Mouse (Mus musculus) midbrain, embryonic 10.5 days (tissue): Measurements from ENCODE around the gene Capn1. TPM values are rescaled to one million over a fixed set of nuclear protein-coding genes. Genes with fewer than 3 reads are reported as not detected.
A peak's percentile ranks its signal among the peaks of the same experiment; 100 is the strongest.

Source experiments
- DNase-seq: peaks from one replicate; pipeline ENCODE4 v3.0.0-alpha.2; 2017; ENCODE audit warnings: low spot score
- H3K27ac ChIP-seq: fragments of 300-500 bp; sonication (generic); replicated peaks from 2 replicates; pipeline ENCODE4 v1.5.1; 2016; ENCODE audit warnings: mild to moderate bottlenecking
- H3K27me3 ChIP-seq: fragments of 300-500 bp; sonication (generic); 2 replicates; pipeline ENCODE4 v1.6.1; 2016; ENCODE audit warnings: low read depth, mild to moderate bottlenecking; ENCODE audit not compliant: poor library complexity, severe bottlenecking
- H3K36me3 ChIP-seq: fragments of 300-500 bp; sonication (generic); 2 replicates; pipeline ENCODE4 v1.6.1; 2016; ENCODE audit warnings: mild to moderate bottlenecking, moderate library complexity
- H3K4me1 ChIP-seq: fragments of 300-500 bp; sonication (generic); 2 replicates; pipeline ENCODE4 v1.6.1; 2016
- H3K4me3 ChIP-seq: fragments of 300-500 bp; sonication (generic); 2 replicates; pipeline ENCODE4 v1.5.1; 2016; ENCODE audit warnings: mild to moderate bottlenecking, moderate library complexity
- H3K9me3 ChIP-seq: fragments of 300-500 bp; sonication (generic); replicated peaks from 2 replicates; pipeline ENCODE4 v1.6.1; 2016; ENCODE audit warnings: mild to moderate bottlenecking
- WGBS: fragments of 180-500 bp; shearing (Covaris S2); methylation state at CpG from one replicate; pipeline ENCODE4 v1.1.7; 2016; 5-methylcytosine and 5-hydroxymethylcytosine counted together
- polyA plus RNA-seq: library from polyadenylated mRNA; unstranded; fragments of >200 nt; fragmentation: Nextera tagmentation; extraction: Ambion mirVana; gene quantifications from 2 replicates; pipeline ENCODE4 v1.2.1, GENCODE M21; 2016

Capn1 gene
- 4.1 and 4.3 TPM in 2 replicates for polyA plus RNA-seq

DNA sequence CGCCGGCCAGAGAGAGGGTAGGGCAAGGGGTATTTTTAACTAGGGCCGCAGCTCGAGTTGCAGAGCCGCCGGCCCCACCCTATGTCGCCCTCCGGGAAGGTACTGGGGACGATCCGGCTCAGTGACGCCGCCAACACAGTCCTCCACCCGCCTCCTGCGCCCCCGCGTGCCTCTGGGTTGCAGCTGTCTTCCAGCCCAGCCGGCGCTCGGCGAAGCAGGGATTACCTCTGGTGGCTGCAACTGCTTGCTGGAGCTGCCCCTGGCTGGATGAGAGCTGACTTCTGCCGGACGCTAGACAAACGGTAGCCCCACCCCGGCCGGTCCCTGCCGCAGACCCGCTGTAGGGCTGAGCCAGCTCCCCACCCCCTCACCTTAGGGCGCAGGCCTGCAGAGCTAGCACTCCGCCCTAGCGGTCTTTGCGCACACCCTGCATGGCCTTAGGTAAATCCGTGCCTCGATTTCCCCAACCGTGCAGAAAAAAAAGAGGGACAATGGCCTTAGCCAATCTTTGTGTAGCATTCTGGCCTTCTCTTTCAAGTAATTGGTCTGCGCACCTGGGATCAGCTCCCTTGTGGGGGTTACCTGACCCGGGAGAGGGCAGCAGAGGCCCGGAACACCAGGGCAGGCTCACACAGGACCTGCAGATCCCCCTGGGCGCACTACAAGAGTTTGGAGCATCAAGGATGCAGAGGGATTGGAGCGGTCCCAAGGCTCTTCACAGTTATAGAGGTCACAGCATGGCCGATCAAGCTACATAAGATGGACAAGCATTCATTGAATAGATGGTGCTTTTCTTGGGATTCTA lies at the start of gene Capn1:
Gene Capn1, minus strand, starts transcription at position 387 of the 805 bp plus-strand sequence.
- Histone ChIP-seq H3K27ac (peak within 1 kb of the TSS; percentile 77), H3K36me3 (no peaks in the 10 kb centered on the region), H3K4me3 (peak within 1 kb of the TSS; percentile 64), H3K27me3 (peaks cover 52% of the 10 kb centered on the region), H3K4me1 (peaks cover 22% of the 10 kb centered on the region), H3K9me3 (no peaks in the 10 kb centered on the region)
- WGBS = 2% methylated on average over 40 of the region's 40 CpGs
- peak; percentile 81 for DNase-seq

DNA sequence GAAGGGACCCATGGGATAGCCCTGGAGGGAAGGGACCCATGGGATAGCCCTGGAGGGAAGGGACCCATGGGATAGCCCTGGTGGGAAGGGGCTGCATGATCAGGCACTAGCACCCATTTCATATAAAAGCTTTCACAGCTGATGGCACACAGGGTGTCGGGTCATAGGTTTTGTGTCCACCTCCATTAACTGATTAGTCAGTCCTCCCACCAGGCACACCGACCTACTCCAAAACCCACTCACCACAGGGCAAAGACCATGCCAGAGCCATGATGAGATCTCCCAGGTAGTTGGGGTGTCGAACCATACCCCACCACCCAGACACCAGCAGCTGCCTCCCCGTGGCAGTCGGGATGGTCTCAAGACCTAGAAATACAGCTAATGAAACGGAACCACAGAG lies 47.4 kb upstream of the Capn1 start:
- WGBS = 93% methylated on average over 6 of the region's 6 CpGs
- Histone ChIP-seq H3K27me3 (no peaks in the 10 kb centered on the region), H3K4me1 (peaks cover 60% of the 10 kb centered on the region), H3K36me3 (peaks cover 33% of the 10 kb centered on the region), H3K27ac (no peak overlapping the region), H3K9me3 (no peaks in the 10 kb centered on the region), H3K4me3 (peak overlapping the region; percentile 83; the same call in 1 of the 2 replicates)
- DNase-seq = no peak

DNA sequence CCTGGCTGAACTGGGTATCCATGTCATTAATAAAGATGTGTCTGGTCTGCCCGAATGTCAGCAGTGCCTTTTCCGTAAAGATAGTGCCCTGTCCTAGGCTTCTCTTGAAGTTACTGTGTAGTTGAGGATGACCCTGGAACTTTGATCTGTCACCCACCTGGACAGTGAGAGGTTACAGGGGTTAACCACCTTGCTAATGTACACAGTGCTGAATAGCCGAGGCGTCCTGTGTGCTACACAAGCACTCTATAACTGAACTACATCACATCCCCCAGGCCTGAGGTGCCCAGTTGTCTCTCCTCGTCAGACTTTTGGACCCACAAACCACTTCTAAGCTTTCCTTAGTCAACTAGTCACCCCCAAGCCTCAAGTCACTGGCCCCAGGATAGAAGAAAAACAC lies 46.7 kb upstream of the Capn1 start:
- WGBS = 80% methylated on average over 5 of the region's 5 CpGs
- DNase-seq = no peak

DNA sequence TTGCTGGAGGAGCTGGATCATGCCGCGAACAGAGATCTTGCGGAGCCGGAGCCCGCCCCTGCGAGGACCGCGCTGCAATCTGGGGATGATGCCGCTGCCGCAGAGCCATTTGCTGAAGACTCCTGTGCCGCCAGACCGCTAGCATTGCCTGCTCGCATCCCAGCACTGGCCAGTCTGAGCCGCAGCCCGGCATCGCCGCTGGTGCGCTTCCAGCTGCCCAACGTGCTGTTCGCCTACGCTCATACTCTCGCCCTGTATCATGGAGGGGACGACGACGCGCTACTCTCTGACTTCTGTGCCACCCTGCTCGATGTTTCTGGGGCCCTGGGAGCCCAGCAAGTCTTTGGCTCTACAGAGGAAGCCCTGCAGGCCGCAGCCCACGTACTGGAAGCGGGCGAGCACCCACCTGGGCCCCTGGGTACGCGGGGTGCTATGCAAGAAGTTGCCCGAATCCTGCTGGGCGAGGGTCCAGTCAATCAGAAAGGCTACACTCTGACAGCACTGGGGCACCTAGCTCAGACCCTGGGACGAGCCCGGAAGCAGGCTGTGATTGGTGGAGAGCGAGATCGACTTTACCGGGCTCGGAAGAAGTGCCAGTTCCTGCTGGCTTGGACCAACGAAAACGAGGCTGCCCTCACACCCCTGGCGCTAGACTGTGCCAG lies 46.1 kb upstream of the Capn1 start:
- Histone ChIP-seq H3K27me3 (no peaks in the 10 kb centered on the region), H3K4me1 (peaks cover 49% of the 10 kb centered on the region), H3K27ac (peak overlapping the region; percentile 92), H3K36me3 (peaks cover 33% of the 10 kb centered on the region), H3K4me3 (peak overlapping the region; percentile 83), H3K9me3 (no peaks in the 10 kb centered on the region)
- WGBS = 3% methylated on average over 44 of the region's 44 CpGs
- peak; percentile 47 for DNase-seq

More for the DNA sequence above, 46.7 kb upstream of the Capn1 start:
- Histone ChIP-seq H3K4me1 (peaks cover 53% of the 10 kb centered on the region), H3K9me3 (no peaks in the 10 kb centered on the region), H3K27ac (peak overlapping the region; percentile 92), H3K36me3 (peaks cover 33% of the 10 kb centered on the region), H3K4me3 (peak overlapping the region; percentile 83), H3K27me3 (no peaks in the 10 kb centered on the region)

DNA sequence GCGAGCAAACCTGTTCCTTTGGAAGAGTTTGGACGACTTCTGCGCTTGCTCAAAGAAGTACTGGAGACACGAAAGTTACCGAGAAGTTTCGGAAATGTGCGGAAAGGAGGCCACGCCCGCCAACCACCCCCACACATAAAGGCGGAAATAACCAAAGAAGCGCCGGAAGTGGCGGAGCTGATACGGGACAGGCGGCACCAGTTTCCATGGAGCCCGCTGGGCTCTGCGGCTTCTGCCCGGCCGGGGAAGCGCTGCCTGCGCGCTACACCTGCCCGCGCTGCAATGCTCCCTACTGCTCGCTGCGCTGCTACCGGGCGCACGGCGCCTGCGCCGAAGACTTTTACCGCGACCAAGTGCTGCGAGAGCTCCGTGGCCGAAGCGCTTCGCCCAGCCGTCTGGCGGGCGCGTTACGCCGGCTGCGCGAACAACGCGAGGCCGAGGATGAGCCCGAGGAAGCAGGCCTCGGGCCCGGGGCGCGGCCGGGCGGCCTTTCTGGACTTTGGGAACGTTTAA lies 45.4 kb upstream of the Capn1 start, which contains the start of gene Znhit2:
Gene Znhit2, plus strand, starts transcription at position 172 of the 513 bp plus-strand sequence.
- Histone ChIP-seq H3K36me3 (peaks cover 35% of the 10 kb centered on the region), H3K4me3 (peak within 1 kb of the TSS; percentile 83), H3K4me1 (peaks cover 49% of the 10 kb centered on the region), H3K27ac (peak within 1 kb of the TSS; percentile 92), H3K9me3 (no peaks in the 10 kb centered on the region), H3K27me3 (no peaks in the 10 kb centered on the region)
- peak; percentile 91 for DNase-seq
- under 1% methylated on average over 58 of the region's 58 CpGs for WGBS

DNA sequence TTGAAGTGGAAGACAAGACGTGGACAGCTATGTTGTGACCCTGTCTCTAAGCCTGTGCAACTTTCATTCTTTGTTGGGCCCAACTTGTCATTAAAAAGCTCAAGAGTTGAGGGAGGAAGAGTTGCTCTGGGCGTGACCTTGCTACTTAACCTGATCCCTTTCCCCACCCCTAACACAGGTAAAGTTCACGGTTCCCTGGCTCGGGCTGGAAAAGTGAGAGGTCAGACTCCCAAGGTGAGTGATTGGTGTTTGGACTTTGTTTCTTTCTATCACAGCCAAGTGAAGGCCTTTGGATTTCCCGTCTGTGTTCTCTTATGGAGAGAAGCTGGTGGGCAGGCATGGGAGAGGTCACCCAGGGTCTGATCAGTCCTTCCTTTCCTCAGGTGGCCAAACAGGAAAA lies 43.3 kb upstream of the Capn1 start:
- no peak overlapping the region for H3K27ac ChIP-seq
- WGBS = 88% methylated on average over 5 of the region's 5 CpGs
- DNase-seq = no peak
- H3K27me3 ChIP-seq = no peaks in the 10 kb centered on the region
- no peaks in the 10 kb centered on the region for H3K9me3 ChIP-seq
- peak overlapping the region; percentile 92 for H3K4me3 ChIP-seq
- peaks cover 49% of the 10 kb centered on the region for H3K4me1 ChIP-seq
- peaks cover 54% of the 10 kb centered on the region for H3K36me3 ChIP-seq

DNA sequence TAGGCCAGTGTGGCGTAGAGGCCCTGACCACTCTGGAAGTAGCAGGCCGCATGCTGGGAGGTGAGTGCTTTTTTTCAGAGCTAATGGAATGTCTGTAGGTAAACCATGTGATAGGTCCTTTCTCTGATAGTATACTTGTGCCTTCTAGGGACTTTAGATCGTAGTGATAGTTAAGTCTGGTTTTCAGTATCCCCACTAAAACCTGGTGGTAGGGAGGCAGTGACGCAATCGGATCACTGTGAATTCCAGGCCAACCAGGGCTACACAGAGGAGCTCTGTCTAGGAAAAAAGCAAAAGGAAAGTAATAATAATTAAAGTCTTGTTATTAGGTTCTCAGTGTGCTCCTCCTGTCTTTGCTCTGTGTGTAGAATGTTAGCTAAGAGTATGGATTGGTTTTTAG lies 42.8 kb upstream of the Capn1 start:
- Histone ChIP-seq H3K27ac (peak overlapping the region; percentile 96), H3K4me1 (peaks cover 49% of the 10 kb centered on the region), H3K36me3 (peaks cover 58% of the 10 kb centered on the region), H3K9me3 (no peaks in the 10 kb centered on the region), H3K27me3 (no peaks in the 10 kb centered on the region), H3K4me3 (peak overlapping the region; percentile 92)
- DNase-seq = no peak
- WGBS = 40% methylated on average over 5 of the region's 5 CpGs

DNA sequence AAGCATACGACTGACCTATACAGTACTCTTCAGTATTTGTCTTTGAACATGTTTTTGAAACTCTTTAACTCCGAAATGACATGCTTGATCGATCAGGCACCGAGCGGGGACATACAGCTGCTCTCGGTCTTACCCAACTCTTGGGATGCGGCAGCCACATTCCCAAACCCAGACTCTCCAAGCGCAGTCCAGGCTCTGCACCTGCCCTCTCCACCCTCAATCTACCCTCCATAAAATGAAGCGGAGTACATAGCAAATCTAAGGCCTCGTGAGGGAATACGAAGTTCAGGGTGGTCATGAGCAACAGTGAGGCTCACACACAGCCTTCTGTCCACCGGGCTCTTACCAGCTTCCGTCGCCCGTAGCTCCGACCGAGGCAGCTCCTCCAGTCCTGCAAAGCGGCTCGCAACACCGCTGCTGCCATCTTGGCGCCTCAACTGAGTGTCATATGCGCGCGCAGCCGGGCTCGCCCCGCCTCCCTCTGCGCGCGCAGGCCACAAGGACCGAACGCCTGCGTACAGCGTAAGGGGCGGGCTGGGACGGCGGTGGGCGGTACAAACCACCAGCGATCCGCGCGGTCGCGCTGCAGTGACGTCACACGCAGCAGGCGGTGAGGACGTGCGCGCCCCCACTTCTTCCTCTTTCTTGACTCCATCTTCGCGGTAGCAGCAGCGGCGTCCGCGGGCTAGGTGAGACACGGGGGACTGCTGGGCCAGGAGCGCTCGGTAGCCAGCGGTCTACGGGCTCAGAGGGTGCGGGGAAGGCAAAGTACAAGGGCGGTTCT lies 41.8 kb upstream of the Capn1 start, which contains the start of the genes Mrpl49 and Fau:
Gene Mrpl49, minus strand, starts transcription at position 473 of the 784 bp plus-strand sequence.
Gene Fau, plus strand, starts transcription at position 532 of the 784 bp plus-strand sequence.
- Histone ChIP-seq H3K27ac (peak within 1 kb of the TSS; percentile 96), H3K36me3 (peaks cover 58% of the 10 kb centered on the region), H3K27me3 (no peaks in the 10 kb centered on the region), H3K4me3 (peak within 1 kb of the TSS; percentile 92), H3K4me1 (peaks cover 38% of the 10 kb centered on the region), H3K9me3 (no peaks in the 10 kb centered on the region)
- DNase-seq = peak; percentile 98
- under 1% methylated on average over 63 of the region's 63 CpGs for WGBS

DNA sequence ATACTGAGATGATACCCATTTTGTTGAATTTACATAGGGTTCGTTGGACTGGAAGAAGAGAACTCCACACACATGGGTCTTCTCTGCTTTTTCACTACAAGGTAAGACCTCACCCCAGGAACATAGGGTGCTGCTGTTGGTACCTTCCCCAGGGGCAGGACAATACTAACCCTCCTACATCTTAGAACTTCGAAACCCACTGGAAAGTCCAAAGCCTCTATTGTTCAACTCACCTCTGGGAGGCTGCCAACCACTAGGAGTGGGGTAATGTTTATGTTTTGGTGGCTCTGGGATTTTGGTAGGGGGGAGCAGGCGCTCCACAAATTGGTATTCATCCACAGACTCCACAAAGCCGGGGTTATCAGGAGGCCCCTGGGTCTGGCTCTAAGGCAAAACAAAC lies 41.0 kb upstream of the Capn1 start:
- Histone ChIP-seq H3K27me3 (no peaks in the 10 kb centered on the region), H3K4me1 (peaks cover 30% of the 10 kb centered on the region)
- 65% methylated on average over 4 of the region's 4 CpGs for WGBS

DNA sequence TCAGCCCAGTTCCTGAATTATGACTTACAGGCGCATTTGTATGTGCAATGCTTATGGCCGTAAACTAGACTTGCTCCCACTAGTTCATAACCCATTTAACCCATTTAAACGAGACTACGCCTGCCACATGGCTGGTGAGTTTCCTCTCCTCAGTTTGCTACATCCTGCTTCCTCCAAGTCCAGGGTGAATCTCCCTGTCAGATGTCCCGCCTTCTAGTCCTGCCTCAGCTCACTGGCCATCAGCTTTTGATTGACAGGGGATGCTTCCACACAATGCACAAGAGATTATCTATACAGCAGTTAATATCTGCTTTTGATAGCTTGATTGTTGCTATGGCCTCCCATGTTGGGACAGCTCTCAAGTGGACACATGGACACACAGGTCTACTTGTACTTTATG lies 38.6 kb upstream of the Capn1 start:
- Histone ChIP-seq H3K9me3 (no peaks in the 10 kb centered on the region), H3K27ac (no peak overlapping the region), H3K4me1 (peaks cover 20% of the 10 kb centered on the region), H3K27me3 (no peaks in the 10 kb centered on the region), H3K36me3 (peaks cover 77% of the 10 kb centered on the region), H3K4me3 (no peak overlapping the region)
- no peak for DNase-seq
- WGBS = 91% methylated on average over 5 of the region's 5 CpGs

More for the DNA sequence above, 41.0 kb upstream of the Capn1 start:
- H3K27ac ChIP-seq = peak overlapping the region; percentile 96; the same call in 1 of the 2 replicates
- DNase-seq = no peak
- peak overlapping the region; percentile 92 for H3K4me3 ChIP-seq
- H3K9me3 ChIP-seq = no peaks in the 10 kb centered on the region
- peaks cover 64% of the 10 kb centered on the region for H3K36me3 ChIP-seq

DNA sequence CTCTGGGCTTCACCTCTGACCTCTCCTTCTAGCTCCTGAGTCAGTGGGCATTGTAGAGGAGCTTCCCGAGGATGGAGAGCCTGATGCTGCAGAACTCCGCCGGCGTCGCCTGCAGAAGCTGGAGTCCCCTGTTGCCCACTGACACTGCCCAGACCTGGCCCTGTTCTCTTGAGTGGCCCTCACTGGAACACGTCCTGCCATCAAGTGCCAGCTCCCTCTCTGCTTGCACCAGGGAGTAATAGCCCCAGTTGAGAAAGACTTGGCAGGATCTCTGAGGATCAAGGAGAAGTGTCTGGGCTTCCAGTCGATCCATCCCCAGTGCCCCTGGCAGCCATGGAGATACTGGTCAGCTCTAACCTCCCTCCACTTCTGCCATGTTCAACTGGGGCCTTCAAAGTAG lies 36.8 kb upstream of the Capn1 start:
- Histone ChIP-seq H3K4me3 (peak overlapping the region; percentile 8; the same call in 1 of the 2 replicates), H3K27ac (no peak overlapping the region), H3K9me3 (no peaks in the 10 kb centered on the region), H3K36me3 (peaks cover 83% of the 10 kb centered on the region), H3K4me1 (peaks cover 20% of the 10 kb centered on the region), H3K27me3 (no peaks in the 10 kb centered on the region)
- 88% methylated on average over 7 of the region's 7 CpGs for WGBS
- DNase-seq = no peak
